Mouse (Mus musculus) layer of hippocampus, adult 18-20 months (tissue): ENCODE data around the gene Omd. TPM values are rescaled to one million over a fixed set of nuclear protein-coding genes. Genes with fewer than 3 reads are reported as not detected.

Experiments used
- DNase-seq, 2 experiments: peaks; one replicate each; pipeline ENCODE4 v3.0.0; 2022; ENCODE audit warnings: low spot score in 2 of 2
- total RNA-seq, 2 experiments: library from RNA; stranded (reverse); gene quantifications; 2 replicates each; pipeline ENCODE4 v1.2.3; 2021

Omd gene
- total RNA-seq, 2 experiments from 2014 or later: 0.28 to 0.42 TPM

GRCm38 (mm10) chr13:49608589-49609322 is 26.5 kb downstream of the Omd start:
- no peak for DNase-seq

- no peak for DNase-seq
Observed at GRCm38 (mm10) chr13:49617021-49617420, 34.8 kb downstream of the Omd start.

GRCm38 (mm10) chr13:49618365-49618764 is 36.1 kb downstream of the Omd start:
- no peak for DNase-seq

- DNase-seq: no peak
Observed at GRCm38 (mm10) chr13:49623216-49623615, 41.0 kb downstream of the Omd start.

- DNase-seq: no peak
Observed at GRCm38 (mm10) chr13:49628167-49628566, 45.9 kb downstream of the Omd start.

GRCm38 (mm10) chr13:49629076-49629475 is 46.8 kb downstream of the Omd start:
- no peak for DNase-seq

GRCm38 (mm10) chr13:49639965-49640364 is 57.7 kb downstream of the Omd start:
- no peak for DNase-seq

Other genes starting within 250 kb of the Omd start
- gene Bicd2, start 240.9 kb upstream of the Omd start, total RNA-seq: 10 to 100 TPM; 53.4 to 54.2 TPM
- 10 to 100 TPM; 33.5 to 37.1 TPM for gene Ippk, start 161.2 kb upstream of the Omd start, total RNA-seq
- gene Tes3-ps, start 89.1 kb upstream of the Omd start, total RNA-seq: 1 to 10 TPM; 1.4 to 1.5 TPM
- 1 to 10 TPM; 6.5 to 8.0 TPM for gene Ecm2, start 77.7 kb upstream of the Omd start, total RNA-seq
- under 1 TPM; 0.62 to 0.91 TPM for gene Aspn, start 38.0 kb upstream of the Omd start, total RNA-seq
- 1 to 10 TPM; 5.9 to 6.5 TPM for gene Ogn, start 25.6 kb downstream of the Omd start, total RNA-seq
- gene Cenpp, start 70.3 kb downstream of the Omd start, total RNA-seq: 1 to 10 TPM in 1 of 2 experiments, under 1 TPM in 1; 0.52 to 1.3 TPM
- gene Nol8, start 70.6 kb downstream of the Omd start, total RNA-seq: 10 to 100 TPM; 24.1 to 28.8 TPM
- gene Iars, start 99.6 kb downstream of the Omd start, total RNA-seq: 10 to 100 TPM; 56.8 to 61.2 TPM
- not detected for gene Gm30302, start 216.5 kb downstream of the Omd start, total RNA-seq